Mouse (Mus musculus): ENCODE data around the gene Tigit.
A peak's percentile ranks its signal among the peaks of the same experiment; 100 is the strongest.

The Tigit gene

GRCm38 (mm10) chr16:43618286-43618685 is 45.7 kb downstream of the Tigit start:
- DNase-seq (ENCODE audit: low read depth, low spot score), result no peak

GRCm38 (mm10) chr16:43617346-43617745 is 46.6 kb downstream of the Tigit start:
- peak; percentile 68 for DNase-seq (ENCODE audit: low read depth, low spot score)

- DNase-seq (ENCODE audit: low read depth, low spot score), result no peak
Measured at GRCm38 (mm10) chr16:43616348-43616747, 47.6 kb downstream of the Tigit start.

GRCm38 (mm10) chr16:43610375-43610774 is 53.6 kb downstream of the Tigit start:
- no peak for DNase-seq (ENCODE audit: low read depth, low spot score)

- DNase-seq (ENCODE audit: low read depth, low spot score), result no peak
Measured at GRCm38 (mm10) chr16:43608066-43608465, 55.9 kb downstream of the Tigit start.

GRCm38 (mm10) chr16:43607086-43607485 is 56.9 kb downstream of the Tigit start:
- no peak for DNase-seq (ENCODE audit: low read depth, low spot score)

- DNase-seq (ENCODE audit: low read depth, low spot score), result no peak
Measured at GRCm38 (mm10) chr16:43604399-43605013, 59.4 kb downstream of the Tigit start.

- DNase-seq (ENCODE audit: low read depth, low spot score), result peak; percentile 64
Measured at GRCm38 (mm10) chr16:43603591-43604141, 60.3 kb downstream of the Tigit start.

GRCm38 (mm10) chr16:43602573-43602972 is 61.4 kb downstream of the Tigit start:
- DNase-seq (ENCODE audit: low read depth, low spot score), result no peak

- no peak for DNase-seq (ENCODE audit: low read depth, low spot score)
Measured at GRCm38 (mm10) chr16:43599707-43600106, 64.2 kb downstream of the Tigit start.

Data from forelimb bud, embryonic 11.5 days (tissue).